In genomic region chr1:156074575-156074974, GRCm38 (mm10) we compare ENCODE assay signal across 10 mouse cellular contexts. TPM values are rescaled to one million over a fixed set of nuclear protein-coding genes. Genes with fewer than 3 reads are reported as not detected.
DNase-seq lines count a peak whose midpoint lies in the region; ATAC-seq and TF ChIP-seq lines count a peak whose summit lies in the region.
"Had no signal": no experiment of that assay in that cellular context is flagged by ENCODE, and none has a peak within 500 bp of the region (broad histone marks: within the 10 kb centered on the region; RNA-seq: fewer than 3 reads in every experiment).

No protein-coding gene starts in this region.

- intact Hi-C loops in heart, postnatal 36 days (cut with DNase I): no loop called here
- intact Hi-C loops in left cerebral cortex, postnatal 25 days (cut with DNase I): no loop called here

- peak overlapping the region; percentile 64 for H3K27ac ChIP-seq in heart, embryonic 10.5 days
- peak overlapping the region; percentile 59; the same call in 1 of the 2 replicates for H3K27ac ChIP-seq in ES-Bruce4 (ENCODE audit: insufficient read depth, low read length)
- no peak overlapping the region for H3K27ac ChIP-seq in embryonic facial prominence, embryonic 11.5 days (replicated peaks; ENCODE audit: low read depth, low read length)
- no peak overlapping the region; the same call in 1 of the 2 replicates for H3K27ac ChIP-seq in limb, embryonic 13.5 days
- H3K27ac ChIP-seq: neural tube, embryonic 12.5 days had no signal

- H3K9me3 ChIP-seq in heart, embryonic 10.5 days: no peaks in the 10 kb centered on the region
- H3K9me3 ChIP-seq in ES-Bruce4 (replicated peaks; ENCODE audit: control insufficient read depth, insufficient read depth, low read length, poor library complexity, severe bottlenecking): no peaks in the 10 kb centered on the region
- H3K9me3 ChIP-seq in embryonic facial prominence, embryonic 11.5 days (replicated peaks; ENCODE audit: control insufficient read depth, low read length): no peaks in the 10 kb centered on the region
- no peaks in the 10 kb centered on the region for H3K9me3 ChIP-seq in limb, embryonic 13.5 days
- H3K9me3 ChIP-seq: neural tube, embryonic 12.5 days had no signal

- H3K36me3 ChIP-seq in heart, embryonic 10.5 days: no peaks in the 10 kb centered on the region
- H3K36me3 ChIP-seq in ES-Bruce4 (ENCODE audit: control insufficient read depth, insufficient read depth, low read length, poor library complexity, severe bottlenecking): no peaks in the 10 kb centered on the region
- H3K36me3 ChIP-seq in embryonic facial prominence, embryonic 11.5 days (replicated peaks; ENCODE audit: control insufficient read depth, insufficient read depth, low read depth, low read length): no peaks in the 10 kb centered on the region
- H3K36me3 ChIP-seq in limb, embryonic 13.5 days: no peaks in the 10 kb centered on the region
- H3K36me3 ChIP-seq: neural tube, embryonic 12.5 days had no signal

- no peak for TF ChIP-seq CTCF in ES-Bruce4 (IDR thresholded peaks at IDR 0.05; ENCODE audit: low read depth, low read length)

- no peak overlapping the region for H3K9ac ChIP-seq in ES-Bruce4 (ENCODE audit: low read depth, poor library complexity, severe bottlenecking)
- no peak overlapping the region for H3K9ac ChIP-seq in embryonic facial prominence, embryonic 11.5 days (replicated peaks; ENCODE audit: low read length)
- no peak overlapping the region for H3K9ac ChIP-seq in limb, embryonic 13.5 days
- H3K9ac ChIP-seq: neural tube, embryonic 12.5 days had no signal

- no peak overlapping the region for H3K4me3 ChIP-seq in heart, embryonic 10.5 days
- no peak overlapping the region for H3K4me3 ChIP-seq in ES-Bruce4 (ENCODE audit: low read depth, low read length)
- H3K4me3 ChIP-seq in embryonic facial prominence, embryonic 11.5 days (ENCODE audit: low read depth, low read length): no peak overlapping the region
- H3K4me3 ChIP-seq in limb, embryonic 13.5 days: no peak overlapping the region
- H3K4me3 ChIP-seq: neural tube, embryonic 12.5 days had no signal

- TF ChIP-seq EP300 in ES-Bruce4 (IDR thresholded peaks at IDR 0.05; ENCODE audit: insufficient read depth, low read depth, low read length): peak; percentile 79; the same call in 1 of the 2 replicates

- no peak overlapping the region for H3K4me2 ChIP-seq in embryonic facial prominence, embryonic 11.5 days (ENCODE audit: low read depth, low read length)
- H3K4me2 ChIP-seq in limb, embryonic 13.5 days (replicated peaks): no peak overlapping the region
- H3K4me2 ChIP-seq: neural tube, embryonic 12.5 days had no signal

- no peaks in the 10 kb centered on the region for H3K27me3 ChIP-seq in heart, embryonic 10.5 days (ENCODE audit: insufficient read depth, poor library complexity, severe bottlenecking)
- no peaks in the 10 kb centered on the region for H3K27me3 ChIP-seq in ES-Bruce4 (ENCODE audit: control insufficient read depth, insufficient read depth, low read length, poor library complexity, severe bottlenecking)
- H3K27me3 ChIP-seq in embryonic facial prominence, embryonic 11.5 days (ENCODE audit: control insufficient read depth, insufficient read depth, low read length): no peaks in the 10 kb centered on the region
- no peaks in the 10 kb centered on the region for H3K27me3 ChIP-seq in limb, embryonic 13.5 days
- H3K27me3 ChIP-seq: neural tube, embryonic 12.5 days had no signal

- TF ChIP-seq POLR2A in ES-Bruce4 (IDR thresholded peaks at IDR 0.05; ENCODE audit: insufficient read depth, low read length): no peak

- DNase-seq in heart, embryonic 10.5 days (ENCODE audit: low spot score): no peak
- no peak for DNase-seq in heart, postnatal 36 days
- DNase-seq in embryonic facial prominence, embryonic 11.5 days (ENCODE audit: low spot score): peak; percentile 64
- DNase-seq in left cerebral cortex, postnatal 25 days (ENCODE audit: low spot score in 2 of 2): no peak
- no peak for DNase-seq in cerebellum, adult 9-10 months
- DNase-seq in layer of hippocampus, postnatal 36 days: no peak
- DNase-seq: left cerebral cortex, postnatal 4 days had no signal

- ATAC-seq in embryonic facial prominence, embryonic 11.5 days (replicated peaks; ENCODE audit: insufficient number of reproducible peaks, low FRiP score, low TSS enrichment, low read depth): 0 out of 2 replicates have a peak, but pooled peaks have one; percentile 56
- peak; percentile 48; the same call in 1 of the 2 replicates for ATAC-seq in limb, embryonic 13.5 days (ENCODE audit: low FRiP score, low read depth)

- WGBS in heart, embryonic 10.5 days: 40% methylated on average over 8 of the region's 8 CpGs
- whole genome bisulfite sequencing in embryonic facial prominence, embryonic 11.5 days: 17% methylated on average over 8 of the region's 8 CpGs
- WGBS in limb, embryonic 13.5 days: 46% methylated on average over 8 of the region's 8 CpGs

- peaks cover 66% of the 10 kb centered on the region for H3K4me1 ChIP-seq in heart, embryonic 10.5 days
- H3K4me1 ChIP-seq in ES-Bruce4 (ENCODE audit: control insufficient read depth, insufficient read depth, low read length): peaks cover 7% of the 10 kb centered on the region
- H3K4me1 ChIP-seq in embryonic facial prominence, embryonic 11.5 days (ENCODE audit: control insufficient read depth, insufficient read depth, low read length): 0 out of 2 replicates have a peak, but pooled peaks cover 3% of the 10 kb centered on the region
- H3K4me1 ChIP-seq in limb, embryonic 13.5 days: no peaks in the 10 kb centered on the region
- H3K4me1 ChIP-seq: neural tube, embryonic 12.5 days had no signal

RNA-seq across cellular contexts. Expression of gene Tor1aip1, which starts 38.3 kb away (rescaled TPM):
- polyA plus RNA-seq in heart, embryonic 10.5 days (2016; fragmentation: Nextera tagmentation; extraction: Ambion mirVana): 35.6 and 38.8 TPM in 2 replicates
- 10 to 100 TPM; 87.5 to 87.7 TPM for total RNA-seq in heart, postnatal 36 days (2021)
- polyA plus RNA-seq in ES-Bruce4 (2011; ENCODE audit: insufficient read depth, insufficient read length, low read depth, missing spikeins): 18.8 and 29.9 TPM in 2 replicates
- 43.3 and 46.5 TPM in 2 replicates for polyA plus RNA-seq in embryonic facial prominence, embryonic 11.5 days (2014; fragmentation: Nextera tagmentation; extraction: Ambion mirVana)
- polyA plus RNA-seq in limb, embryonic 13.5 days (2015; fragmentation: Nextera tagmentation; extraction: Ambion mirVana): 50.0 and 51.6 TPM in 2 replicates
- 10 to 100 TPM; 26.6 to 26.8 TPM for total RNA-seq in left cerebral cortex, postnatal 25 days (2021)
- 10 to 100 TPM; 33.6 to 34.8 TPM for total RNA-seq in layer of hippocampus, postnatal 36 days (2021)

RNA-seq across cellular contexts. Expression of gene Tor1aip2, which starts 39.4 kb away (rescaled TPM):
- polyA plus RNA-seq in heart, embryonic 10.5 days (2016; fragmentation: Nextera tagmentation; extraction: Ambion mirVana): 92.8 and 108 TPM in 2 replicates
- total RNA-seq in heart, postnatal 36 days (2021): 10 to 100 TPM; 46.2 to 52.5 TPM
- 178 and 198 TPM in 2 replicates for polyA plus RNA-seq in ES-Bruce4 (2011; ENCODE audit: insufficient read depth, insufficient read length, low read depth, missing spikeins)
- 147 and 154 TPM in 2 replicates for polyA plus RNA-seq in embryonic facial prominence, embryonic 11.5 days (2014; fragmentation: Nextera tagmentation; extraction: Ambion mirVana)
- polyA plus RNA-seq in limb, embryonic 13.5 days (2015; fragmentation: Nextera tagmentation; extraction: Ambion mirVana): 117 and 130 TPM in 2 replicates
- total RNA-seq in left cerebral cortex, postnatal 25 days (2021): 10 to 100 TPM; 48.3 to 48.6 TPM
- 10 to 100 TPM; 54.7 to 63.6 TPM for total RNA-seq in layer of hippocampus, postnatal 36 days (2021)

Comparison
In these comparisons a context has a peak if more than half of its experiments do, and no peak if none do; other contexts are left out.
1. H3K27ac ChIP-seq: peak in heart, embryonic 10.5 days (single experiment) and ES-Bruce4 (single experiment); none in embryonic facial prominence, embryonic 11.5 days (single experiment) and limb, embryonic 13.5 days (single experiment).